Mouse (Mus musculus) CH12.LX (cell line): Measurements from ENCODE around the gene Ltf. TPM values are rescaled to one million over a fixed set of nuclear protein-coding genes. Genes with fewer than 3 reads are reported as not detected.
A peak's percentile ranks its signal among the peaks of the same experiment; 100 is the strongest.

Experiments
- DNase-seq: peaks from one replicate; pipeline ENCODE4 v3.0.0-alpha.2; 2013; ENCODE audit errors: extremely low read depth
- H3K27ac ChIP-seq: 2 replicates; pipeline ENCODE4 v1.5.1; 2012; ENCODE audit warnings: low read depth, mild to moderate bottlenecking, control low read depth, moderate library complexity; ENCODE audit not compliant: insufficient read depth
- H3K27me3 ChIP-seq: replicated peaks from 2 replicates; pipeline ENCODE3; 2012; ENCODE audit warnings: inconsistent platforms
- H3K36me3 ChIP-seq, 2 experiments: replicated peaks in 1 of 2; 2 replicates each; pipeline versions ENCODE3 to v1.6.1; 2012; ENCODE audit warnings: inconsistent platforms in 1 of 2, low read length in 1 of 2, mild to moderate bottlenecking in 1 of 2, mixed read lengths in 1 of 2, moderate library complexity in 1 of 2; ENCODE audit not compliant: control insufficient read depth in 1 of 2, insufficient read depth in 1 of 2
- H3K4me1 ChIP-seq, 2 experiments: 2 replicates each; pipeline ENCODE4 v1.6.1; 2012; ENCODE audit warnings: inconsistent platforms in 1 of 2, moderate library complexity in 1 of 2; ENCODE audit not compliant: insufficient read depth in 2 of 2, control insufficient read depth in 1 of 2
- H3K4me2 ChIP-seq: 2 replicates; pipeline ENCODE4 v1.6.1; 2012; ENCODE audit warnings: low read depth, mild to moderate bottlenecking, control low read depth; ENCODE audit not compliant: poor library complexity, insufficient read depth, severe bottlenecking
- H3K4me3 ChIP-seq, 3 experiments: fragments of 150-350 bp in 1 of 3; sonication (generic) in 1 of 3; replicated peaks in 1 of 3; 2 replicates each; pipeline versions ENCODE3 to v1.5.1; 2011 to 2012; ENCODE audit warnings: low read depth in 2 of 3, low read length in 2 of 3, mild to moderate bottlenecking in 2 of 3, moderate library complexity in 2 of 3, control low read depth in 1 of 3, improper control_type of control experiment in 1 of 3, inconsistent platforms in 1 of 3, mixed read lengths in 1 of 3; ENCODE audit not compliant: poor library complexity in 1 of 3
- H3K79me2 ChIP-seq: replicated peaks from 2 replicates; pipeline ENCODE4 v1.6.1; 2012; ENCODE audit warnings: mild to moderate bottlenecking, moderate library complexity; ENCODE audit not compliant: control insufficient read depth, poor library complexity, insufficient read depth, severe bottlenecking; ENCODE audit errors: extremely low read depth
- H3K9ac ChIP-seq: 2 replicates; pipeline ENCODE4 v1.6.1; 2012; ENCODE audit warnings: low read depth, mild to moderate bottlenecking, control low read depth, moderate library complexity; ENCODE audit not compliant: insufficient read depth
- H3K9me3 ChIP-seq: replicated peaks from 2 replicates; pipeline ENCODE3; 2012; ENCODE audit warnings: low read length, inconsistent platforms, mixed read lengths
- CTCF ChIP-seq, 2 experiments: IDR thresholded peaks in 1 of 2; conservative IDR thresholded peaks in 1 of 2; 2 replicates each; pipeline ENCODE4 v1.5.1; 2011 to 2012; ENCODE audit warnings: low read depth in 2 of 2, low read length in 2 of 2, improper control_type of control experiment in 1 of 2, inconsistent platforms in 1 of 2, mild to moderate bottlenecking in 1 of 2, moderate library complexity in 1 of 2
- ELF1 ChIP-seq: IDR thresholded peaks from 2 replicates; pipeline ENCODE4 v1.6.1; 2014; ENCODE audit warnings: low read depth, mild to moderate bottlenecking, inconsistent platforms, low read length, improper control_type of control experiment
- EP300 ChIP-seq: IDR thresholded peaks from 2 replicates; pipeline ENCODE4 v1.6.1; 2011; ENCODE audit warnings: low read length, improper control_type of control experiment
- HCFC1 ChIP-seq: IDR thresholded peaks from 2 replicates; pipeline ENCODE4 v1.6.1; 2012; ENCODE audit warnings: low read depth, mild to moderate bottlenecking, inconsistent platforms, low read length, improper control_type of control experiment
- IRF4 ChIP-seq: IDR thresholded peaks from 2 replicates; pipeline ENCODE4 v1.6.1; 2014; ENCODE audit warnings: low read depth, mild to moderate bottlenecking, inconsistent platforms, low read length, improper control_type of control experiment
- JUN ChIP-seq: IDR thresholded peaks from 2 replicates; pipeline ENCODE4 v1.6.1; 2011; ENCODE audit warnings: low read depth, mild to moderate bottlenecking, low read length, improper control_type of control experiment, moderate library complexity; ENCODE audit not compliant: insufficient read depth
- KAT2A ChIP-seq: IDR thresholded peaks from 2 replicates; pipeline ENCODE4 v1.6.1; 2012; ENCODE audit warnings: low read length, improper control_type of control experiment, inconsistent platforms; ENCODE audit not compliant: insufficient replicate concordance
- MAX ChIP-seq: IDR thresholded peaks from 2 replicates; pipeline ENCODE4 v1.6.1; 2011; ENCODE audit warnings: low read length, improper control_type of control experiment
- MEF2A ChIP-seq: IDR thresholded peaks from 2 replicates; pipeline ENCODE4 v1.6.1; 2014; ENCODE audit warnings: low read depth, mild to moderate bottlenecking, inconsistent platforms, low read length, improper control_type of control experiment, borderline replicate concordance
- MYC ChIP-seq: IDR thresholded peaks from 2 replicates; pipeline ENCODE4 v1.6.1; 2011; ENCODE audit warnings: low read depth, mild to moderate bottlenecking, improper control_type of control experiment, low read length
- NELFE ChIP-seq: IDR thresholded peaks from 2 replicates; pipeline ENCODE4 v1.6.1; 2011; ENCODE audit warnings: low read depth, low read length, improper control_type of control experiment
- RAD21 ChIP-seq: IDR thresholded peaks from 2 replicates; pipeline ENCODE4 v1.6.1; 2011; ENCODE audit warnings: low read depth, mild to moderate bottlenecking, low read length, improper control_type of control experiment, moderate library complexity
- SMC3 ChIP-seq: IDR thresholded peaks from 2 replicates; pipeline ENCODE4 v1.6.1; 2011; ENCODE audit warnings: low read depth, low read length, improper control_type of control experiment
- TCF12 ChIP-seq: IDR thresholded peaks from 2 replicates; pipeline ENCODE4 v1.6.1; 2014; ENCODE audit warnings: low read depth, mild to moderate bottlenecking, inconsistent platforms, low read length, improper control_type of control experiment
- UBTF ChIP-seq: IDR thresholded peaks from 2 replicates; pipeline ENCODE4 v1.6.1; 2012; ENCODE audit warnings: low read depth, mild to moderate bottlenecking, inconsistent platforms, low read length, improper control_type of control experiment, moderate library complexity
- USF1 ChIP-seq: IDR thresholded peaks from 2 replicates; pipeline ENCODE4 v1.6.1; 2014; ENCODE audit warnings: low read depth, mild to moderate bottlenecking, inconsistent platforms, low read length, improper control_type of control experiment
- ZC3H11A ChIP-seq: IDR thresholded peaks from 2 replicates; pipeline ENCODE4 v1.6.1; 2012; ENCODE audit warnings: low read depth, mild to moderate bottlenecking, inconsistent platforms, low read length, improper control_type of control experiment
- ZKSCAN1 ChIP-seq: IDR thresholded peaks from 2 replicates; pipeline ENCODE4 v1.6.1; 2012; ENCODE audit warnings: low read depth, inconsistent platforms, low read length, improper control_type of control experiment, borderline replicate concordance
- ZNF384 ChIP-seq: IDR thresholded peaks from 2 replicates; pipeline ENCODE4 v1.6.1; 2012; ENCODE audit warnings: low read depth, low read length, improper control_type of control experiment, inconsistent platforms
- dilution Hi-C: fragments of 300-500 bp; cut with MboI; formaldehyde crosslinking; loops from 2 replicates; pipeline ENCODE4 v1.14.3; 2020; ENCODE audit warnings: low sequenced_read_pairs; ENCODE audit not compliant: extremely low pct_unique_long_range_greater_than_20kb, extremely low pct_ligation_motif_present
- in situ Hi-C: fragments of 300-500 bp; cut with MboI; formaldehyde crosslinking; loops from 3 replicates; pipeline ENCODE4 v1.14.3; 2019; ENCODE audit warnings: low sequenced_read_pairs, low pct_ligation_motif_present, low pct_unique_long_range_greater_than_20kb, mixed read lengths
- polyA plus RNA-seq: library from polyadenylated mRNA; unstranded; fragments of >175 nt; gene quantifications from 2 replicates; pipeline ENCODE4 v1.2.1, GENCODE M21; 2012; ENCODE audit warnings: low read depth; ENCODE audit not compliant: insufficient read length
- total RNA-seq, 2 experiments: library from RNA; depleted of rRNA; stranded (reverse); fragments of 300-350 nt in 1 of 2; fragments of >200 nt in 1 of 2; gene quantifications; 2 replicates each; pipeline ENCODE4 v1.2.3; 2012 to 2014

Ltf gene
- total and polyA plus RNA-seq, 3 experiments, result 0.08 TPM; not detected in 2

- Histone ChIP-seq H3K27me3 (peaks cover 4% of the 10 kb centered on the region), H3K4me2 (no peak overlapping the region), H3K27ac (no peak overlapping the region), H3K9me3 (no peaks in the 10 kb centered on the region), H3K4me3 (no peak overlapping the region), H3K9ac (no peak overlapping the region), H3K4me1 (peaks cover 0 to 35% of the 10 kb centered on the region in 2 experiments; a peak in 2 of 4 replicates), H3K79me2 (no peaks in the 10 kb centered on the region), H3K36me3 (no peaks in the 10 kb centered on the region)
- dilution Hi-C loops (no loop called here), in situ Hi-C loops (loop anchor here (5.0 kb wide), 1 partner anchor 68 kb away; no protein-coding TSS in a partner anchor)
- TF ChIP-seq HCFC1, result peak; percentile 86
- TF ChIP-seq ELF1, result peak; percentile 61
- no peak for TF ChIP-seq TCF12
- TF ChIP-seq CTCF (conservative IDR thresholded peaks at IDR 0.05 in 1 of 2, IDR thresholded peaks at IDR 0.05 in 1 of 2; ENCODE audit: low read depth in 2 of 2, low read length in 2 of 2), result 0 out of 4 replicates have a peak, but pooled peaks of 1 of the 2 experiments have one; percentile 9
- TF ChIP-seq KAT2A, result peak; percentile 42; the same call in 1 of the 2 replicates
- DNase-seq, result peak; percentile 82
These were observed 24.3 kb upstream of the Ltf start for GRCm38 (mm10) chr9:110994716-110995172.

- no peak overlapping the region for H3K27ac ChIP-seq
- in situ Hi-C loops, result loop anchor here (5.0 kb wide), 1 partner anchor 65 kb away; no protein-coding TSS in a partner anchor
- dilution Hi-C loops, result no loop called here
- H3K4me2 ChIP-seq, result no peak overlapping the region
- peaks cover 4 to 43% of the 10 kb centered on the region in 2 experiments; a peak in 3 of 4 replicates for H3K4me1 ChIP-seq
- H3K4me3 ChIP-seq, result no peak overlapping the region
- no peak overlapping the region for H3K9ac ChIP-seq
- H3K9me3 ChIP-seq, result no peaks in the 10 kb centered on the region
- H3K36me3 ChIP-seq, result no peaks in the 10 kb centered on the region
- DNase-seq, result peak; percentile 93
- H3K79me2 ChIP-seq, result no peaks in the 10 kb centered on the region
- H3K27me3 ChIP-seq, result no peaks in the 10 kb centered on the region
- TF ChIP-seq IRF4, result peak; percentile 47; the same call in 1 of the 2 replicates
- TF ChIP-seq SMC3, result peak; percentile 97
- peak; percentile 81; the same call in 1 of the 2 replicates for TF ChIP-seq NELFE
- TF ChIP-seq ZNF384, result 0 out of 2 replicates have a peak, but pooled peaks have one; percentile 9
- peak; percentile 95; the same call in 1 of the 2 replicates for TF ChIP-seq MYC
- TF ChIP-seq RAD21, result peak; percentile 99
- TF ChIP-seq JUN, result peak; percentile 10; the same call in 1 of the 2 replicates
- TF ChIP-seq EP300, result no peak
- TF ChIP-seq ELF1, result peak; percentile 92
- no peak for TF ChIP-seq USF1
- TF ChIP-seq CTCF (conservative IDR thresholded peaks at IDR 0.05 in 1 of 2, IDR thresholded peaks at IDR 0.05 in 1 of 2; ENCODE audit: low read depth in 2 of 2, low read length in 2 of 2), result peak; percentile 99 to 100
- TF ChIP-seq MAX, result peak; percentile 75
- TF ChIP-seq ZC3H11A, result peak; percentile 68; the same call in 1 of the 2 replicates
- TF ChIP-seq MEF2A, result 0 out of 2 replicates have a peak, but pooled peaks have one; percentile 34
- TF ChIP-seq ZKSCAN1, result no peak
- no peak for TF ChIP-seq UBTF
These were observed 21.8 kb upstream of the Ltf start for GRCm38 (mm10) chr9:110997245-110997644.
